Mouse (Mus musculus): ENCODE measurements at regions not wholly inside any gene's neighbourhood (a gene's known extent, or its start where the extent isn't known, plus 50 kb on each side); places are given as distances from the start of the nearest gene placed in this dataset.

- H3K4me2 ChIP-seq = no peak overlapping the region
- no peak overlapping the region for H3K4me3 ChIP-seq
- no peak for ATAC-seq (ENCODE audit: insufficient number of reproducible peaks, low FRiP score)
- no peaks in the 10 kb centered on the region for H3K36me3 ChIP-seq
- no peak overlapping the region for H3K9ac ChIP-seq
- H3K27me3 ChIP-seq (replicated peaks) = no peaks in the 10 kb centered on the region
- no peak overlapping the region for H3K27ac ChIP-seq (ENCODE audit: poor library complexity, severe bottlenecking)
- WGBS = 48% methylated on average over 7 of the region's 7 CpGs
- H3K4me1 ChIP-seq (replicated peaks) = 0 out of 2 replicates have a peak, but pooled peaks cover 8% of the 10 kb centered on the region
- H3K9me3 ChIP-seq (replicated peaks) = peaks cover 4% of the 10 kb centered on the region
Observed at GRCm38 (mm10) chr4:45703997-45704396, 94.8 kb upstream of the Aldh1b1 start.

GRCm38 (mm10) chr4:45699601-45700000 is 99.2 kb upstream of the Aldh1b1 start:
- Histone ChIP-seq H3K9ac (no peak overlapping the region), H3K4me2 (no peak overlapping the region), H3K27ac (ENCODE audit: poor library complexity, severe bottlenecking) (no peak overlapping the region), H3K36me3 (no peaks in the 10 kb centered on the region), H3K4me3 (no peak overlapping the region), H3K4me1 (replicated peaks) (0 out of 2 replicates have a peak, but pooled peaks cover 8% of the 10 kb centered on the region), H3K9me3 (replicated peaks) (peaks cover 4% of the 10 kb centered on the region), H3K27me3 (replicated peaks) (0 out of 2 replicates have a peak, but pooled peaks cover 3% of the 10 kb centered on the region)
- 78% methylated on average over 3 of the region's 3 CpGs for WGBS
- ATAC-seq (ENCODE audit: insufficient number of reproducible peaks, low FRiP score) = no peak

GRCm38 (mm10) chr4:45695239-45695638 is 103.6 kb upstream of the Aldh1b1 start:
- H3K9ac ChIP-seq = no peak overlapping the region
- H3K4me2 ChIP-seq = no peak overlapping the region
- peaks cover under 1% of the 10 kb centered on the region for H3K4me1 ChIP-seq (replicated peaks)
- no peaks in the 10 kb centered on the region for H3K36me3 ChIP-seq
- H3K4me3 ChIP-seq = no peak overlapping the region
- H3K9me3 ChIP-seq (replicated peaks) = peaks cover 4% of the 10 kb centered on the region; the same call in 1 of the 2 replicates
- WGBS = 21% methylated on average over 1 of the region's 1 CpGs
- no peak overlapping the region for H3K27ac ChIP-seq (ENCODE audit: poor library complexity, severe bottlenecking)
- H3K27me3 ChIP-seq (replicated peaks) = 0 out of 2 replicates have a peak, but pooled peaks cover 3% of the 10 kb centered on the region
- no peak for ATAC-seq (ENCODE audit: insufficient number of reproducible peaks, low FRiP score)

- H3K9ac ChIP-seq = no peak overlapping the region
- no peak overlapping the region for H3K4me2 ChIP-seq
- WGBS = 52% methylated on average over 12 of the region's 12 CpGs
- H3K27me3 ChIP-seq (replicated peaks) = 0 out of 2 replicates have a peak, but pooled peaks cover 3% of the 10 kb centered on the region
- H3K9me3 ChIP-seq (replicated peaks) = peaks cover 4% of the 10 kb centered on the region; the same call in 1 of the 2 replicates
- H3K4me3 ChIP-seq = no peak overlapping the region
- H3K27ac ChIP-seq (ENCODE audit: poor library complexity, severe bottlenecking) = no peak overlapping the region
- no peaks in the 10 kb centered on the region for H3K36me3 ChIP-seq
- peaks cover 12% of the 10 kb centered on the region for H3K4me1 ChIP-seq (replicated peaks)
- 0 out of 2 replicates have a peak, but pooled peaks have one; percentile 33 for ATAC-seq (ENCODE audit: insufficient number of reproducible peaks, low FRiP score)
Observed at GRCm38 (mm10) chr4:45689991-45690916, 108.6 kb upstream of the Aldh1b1 start.

GRCm38 (mm10) chr4:45689572-45689971 is 109.2 kb upstream of the Aldh1b1 start:
- H3K27ac ChIP-seq (ENCODE audit: poor library complexity, severe bottlenecking) = no peak overlapping the region
- peaks cover 12% of the 10 kb centered on the region for H3K4me1 ChIP-seq (replicated peaks)

GRCm38 (mm10) chr4:45688233-45688632 is 110.6 kb upstream of the Aldh1b1 start:
- 67% methylated on average over 7 of the region's 7 CpGs for WGBS
- Histone ChIP-seq H3K4me1 (replicated peaks) (peaks cover 12% of the 10 kb centered on the region), H3K4me3 (no peak overlapping the region), H3K9me3 (replicated peaks) (peaks cover 4% of the 10 kb centered on the region; the same call in 1 of the 2 replicates), H3K27ac (ENCODE audit: poor library complexity, severe bottlenecking) (no peak overlapping the region), H3K36me3 (no peaks in the 10 kb centered on the region), H3K9ac (no peak overlapping the region), H3K27me3 (replicated peaks) (no peaks in the 10 kb centered on the region), H3K4me2 (no peak overlapping the region)
- ATAC-seq (ENCODE audit: insufficient number of reproducible peaks, low FRiP score) = no peak

More at GRCm38 (mm10) chr4:45689572-45689971, 109.2 kb upstream of the Aldh1b1 start:
- Histone ChIP-seq H3K36me3 (no peaks in the 10 kb centered on the region), H3K4me3 (no peak overlapping the region), H3K27me3 (replicated peaks) (no peaks in the 10 kb centered on the region), H3K9ac (no peak overlapping the region), H3K4me2 (no peak overlapping the region), H3K9me3 (replicated peaks) (peaks cover 4% of the 10 kb centered on the region; the same call in 1 of the 2 replicates)
- ATAC-seq (ENCODE audit: insufficient number of reproducible peaks, low FRiP score) = no peak
- WGBS = 27% methylated on average over 5 of the region's 5 CpGs

- Histone ChIP-seq H3K9me3 (replicated peaks) (no peaks in the 10 kb centered on the region), H3K36me3 (no peaks in the 10 kb centered on the region), H3K27ac (ENCODE audit: poor library complexity, severe bottlenecking) (no peak overlapping the region), H3K4me3 (no peak overlapping the region), H3K27me3 (replicated peaks) (no peaks in the 10 kb centered on the region), H3K9ac (no peak overlapping the region), H3K4me1 (replicated peaks) (peaks cover 9% of the 10 kb centered on the region), H3K4me2 (no peak overlapping the region)
- no peak for ATAC-seq (ENCODE audit: insufficient number of reproducible peaks, low FRiP score)
- 76% methylated on average over 3 of the region's 3 CpGs for WGBS
Observed at GRCm38 (mm10) chr4:45685031-45685430, 113.8 kb upstream of the Aldh1b1 start.

GRCm38 (mm10) chr4:45683205-45683604 is 115.6 kb upstream of the Aldh1b1 start:
- H3K9me3 ChIP-seq (replicated peaks) = no peaks in the 10 kb centered on the region
- no peaks in the 10 kb centered on the region for H3K4me1 ChIP-seq (replicated peaks)
- WGBS = 89% methylated on average over 3 of the region's 3 CpGs
- no peak overlapping the region for H3K9ac ChIP-seq
- H3K4me3 ChIP-seq = no peak overlapping the region
- H3K36me3 ChIP-seq = no peaks in the 10 kb centered on the region
- no peak overlapping the region for H3K27ac ChIP-seq (ENCODE audit: poor library complexity, severe bottlenecking)
- no peaks in the 10 kb centered on the region for H3K27me3 ChIP-seq (replicated peaks)
- no peak overlapping the region for H3K4me2 ChIP-seq
- ATAC-seq (ENCODE audit: insufficient number of reproducible peaks, low FRiP score) = no peak

- no peak overlapping the region for H3K27ac ChIP-seq (ENCODE audit: poor library complexity, severe bottlenecking)
- no peak overlapping the region for H3K4me2 ChIP-seq
- 79% methylated on average over 8 of the region's 8 CpGs for WGBS
- no peaks in the 10 kb centered on the region for H3K9me3 ChIP-seq (replicated peaks)
- no peak overlapping the region for H3K4me3 ChIP-seq
- H3K27me3 ChIP-seq (replicated peaks) = no peaks in the 10 kb centered on the region
- no peaks in the 10 kb centered on the region for H3K4me1 ChIP-seq (replicated peaks)
- ATAC-seq (ENCODE audit: insufficient number of reproducible peaks, low FRiP score) = no peak
- no peak overlapping the region for H3K9ac ChIP-seq
- H3K36me3 ChIP-seq = no peaks in the 10 kb centered on the region
Observed at GRCm38 (mm10) chr4:45682746-45683145, 116.1 kb upstream of the Aldh1b1 start.

- Histone ChIP-seq H3K27ac (ENCODE audit: poor library complexity, severe bottlenecking) (no peak overlapping the region), H3K4me2 (no peak overlapping the region), H3K4me3 (no peak overlapping the region), H3K27me3 (replicated peaks) (peaks cover 5% of the 10 kb centered on the region), H3K9ac (no peak overlapping the region), H3K36me3 (no peaks in the 10 kb centered on the region), H3K4me1 (replicated peaks) (peaks cover 9% of the 10 kb centered on the region; the same call in 1 of the 2 replicates), H3K9me3 (replicated peaks) (no peaks in the 10 kb centered on the region)
- 63% methylated on average over 6 of the region's 6 CpGs for WGBS
- ATAC-seq (ENCODE audit: insufficient number of reproducible peaks, low FRiP score) = no peak
Observed at GRCm38 (mm10) chr4:45676137-45676536, 122.7 kb upstream of the Aldh1b1 start.

GRCm38 (mm10) chr4:45674291-45674690 is 124.5 kb upstream of the Aldh1b1 start:
- no peaks in the 10 kb centered on the region for H3K9me3 ChIP-seq (replicated peaks)
- WGBS = 88% methylated on average over 10 of the region's 10 CpGs
- H3K4me2 ChIP-seq = no peak overlapping the region
- no peak for ATAC-seq (ENCODE audit: insufficient number of reproducible peaks, low FRiP score)
- no peak overlapping the region for H3K4me3 ChIP-seq
- H3K4me1 ChIP-seq (replicated peaks) = peaks cover 9% of the 10 kb centered on the region; the same call in 1 of the 2 replicates
- H3K9ac ChIP-seq = no peak overlapping the region
- H3K27ac ChIP-seq (ENCODE audit: poor library complexity, severe bottlenecking) = no peak overlapping the region
- peaks cover 5% of the 10 kb centered on the region for H3K27me3 ChIP-seq (replicated peaks)
- H3K36me3 ChIP-seq = no peaks in the 10 kb centered on the region
